Mouse (Mus musculus) hindbrain, embryonic 11.5 days (tissue): ENCODE measurements at regions not wholly inside any gene's neighbourhood (a gene's known extent, or its start where the extent isn't known, plus 50 kb on each side); places are given as distances from the start of the nearest gene placed in this dataset.

Source experiments
- ATAC-seq: fragments of 200-750 bp; cut with Nextera tagmentation; 2 replicates; pipeline ENCODE4 v1.8.0; 2017; ENCODE audit warnings: mild to moderate bottlenecking, moderate TSS enrichment, moderate library complexity; ENCODE audit not compliant: low FRiP score
- DNase-seq: peaks from one replicate; pipeline ENCODE4 v3.0.0-alpha.2; 2015; ENCODE audit warnings: low spot score
- H3K27ac ChIP-seq: fragments of 300-500 bp; sonication (generic); 2 replicates; pipeline ENCODE4 v1.5.1; 2014; ENCODE audit warnings: mild to moderate bottlenecking, low read depth, low read length
- H3K27me3 ChIP-seq: fragments of 300-500 bp; sonication (generic); 2 replicates; pipeline ENCODE4 v1.6.1; 2014; ENCODE audit warnings: mild to moderate bottlenecking, low read length, moderate library complexity, mixed read lengths; ENCODE audit not compliant: control insufficient read depth, insufficient read depth
- H3K36me3 ChIP-seq: fragments of 300-500 bp; sonication (generic); 2 replicates; pipeline ENCODE4 v1.6.1; 2014; ENCODE audit warnings: mild to moderate bottlenecking, low read length, moderate library complexity, mixed read lengths; ENCODE audit not compliant: control insufficient read depth, insufficient read depth
- H3K4me1 ChIP-seq: fragments of 300-500 bp; sonication (generic); replicated peaks from 2 replicates; pipeline ENCODE4 v1.6.1; 2014; ENCODE audit warnings: low read length, mixed read lengths; ENCODE audit not compliant: control insufficient read depth, insufficient read depth
- H3K4me2 ChIP-seq: fragments of 300-500 bp; sonication (generic); replicated peaks from 2 replicates; pipeline ENCODE4 v1.6.1; 2014; ENCODE audit warnings: mild to moderate bottlenecking, low read depth, low read length
- H3K4me3 ChIP-seq: fragments of 300-500 bp; sonication (generic); 2 replicates; pipeline ENCODE4 v1.5.1; 2014; ENCODE audit warnings: low read depth, low read length
- H3K9ac ChIP-seq: fragments of 300-500 bp; sonication (generic); 2 replicates; pipeline ENCODE4 v1.6.1; 2014; ENCODE audit warnings: low read depth, low read length
- H3K9me3 ChIP-seq: fragments of 300-500 bp; sonication (generic); 2 replicates; pipeline ENCODE4 v1.6.1; 2016; ENCODE audit warnings: low read length; ENCODE audit not compliant: control insufficient read depth
- WGBS: fragments of 180-500 bp; shearing (Covaris S2); extraction: QIAGEN DNeasy Blood & Tissue Kit; methylation state at CpG from one replicate; pipeline ENCODE4 v1.1.7; 2014; 5-methylcytosine and 5-hydroxymethylcytosine counted together

DNA sequence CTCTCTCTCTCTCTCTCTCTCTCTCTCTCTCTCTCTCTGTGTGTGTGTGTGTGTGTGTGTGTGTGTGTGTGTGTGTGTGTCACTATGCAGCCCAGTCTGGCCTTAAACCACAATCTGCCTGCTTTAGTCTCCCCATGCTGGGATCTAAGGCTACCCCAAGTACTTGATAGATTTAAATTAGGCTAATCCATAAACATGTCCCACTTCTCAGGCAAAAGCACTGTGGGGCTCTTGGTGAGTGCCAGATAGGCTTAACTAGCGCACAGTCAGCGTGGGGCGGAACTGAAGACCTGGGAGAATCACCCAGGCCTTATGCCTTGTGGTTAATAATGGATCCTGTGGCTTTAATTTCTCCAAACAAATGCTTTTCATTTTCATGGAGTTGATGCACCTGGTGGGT lies 180.6 kb downstream of the Gm26897 start:
- no peak overlapping the region for H3K27ac ChIP-seq
- peaks cover 9% of the 10 kb centered on the region; the same call in 1 of the 2 replicates for H3K4me1 ChIP-seq
- H3K4me2 ChIP-seq: no peak overlapping the region
- 70% methylated on average over 3 of the region's 3 CpGs for WGBS
- DNase-seq: no peak
- H3K9me3 ChIP-seq: no peaks in the 10 kb centered on the region
- H3K9ac ChIP-seq: no peak overlapping the region
- H3K4me3 ChIP-seq: no peak overlapping the region
- H3K36me3 ChIP-seq: no peaks in the 10 kb centered on the region
- no peak for ATAC-seq
- H3K27me3 ChIP-seq: no peaks in the 10 kb centered on the region

DNA sequence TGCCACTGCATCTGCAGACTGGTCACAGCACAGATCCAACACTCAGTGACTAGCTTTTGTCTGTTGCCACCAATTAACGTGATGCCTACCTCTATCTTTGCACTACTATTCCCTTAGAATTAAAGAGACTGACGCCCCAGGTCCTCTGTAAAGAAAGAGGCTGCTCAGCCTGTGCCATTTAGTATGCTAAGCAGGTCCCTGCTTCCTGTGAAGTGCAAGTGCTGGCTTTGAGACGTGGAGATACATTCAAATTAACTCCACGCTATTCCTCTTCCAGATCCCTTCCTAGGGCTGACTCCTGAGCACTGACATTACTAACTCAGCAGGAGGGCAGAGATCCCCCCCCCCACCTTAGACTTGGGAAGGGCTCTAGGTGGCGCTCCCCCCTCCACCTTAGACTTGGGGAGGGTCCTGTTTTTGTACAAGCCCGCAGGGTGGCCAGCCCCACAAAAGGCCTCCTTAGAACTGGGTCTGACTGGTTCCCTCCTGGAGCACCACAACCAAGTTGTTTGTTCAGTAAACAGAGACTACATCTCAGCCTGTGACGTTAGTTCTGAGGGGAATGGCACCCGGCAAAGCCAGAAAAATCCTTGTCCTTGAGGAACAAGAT lies 184.0 kb downstream of the Gm26897 start:
- H3K27me3 ChIP-seq: no peaks in the 10 kb centered on the region
- H3K9me3 ChIP-seq: no peaks in the 10 kb centered on the region
- H3K4me2 ChIP-seq: no peak overlapping the region
- no peak for DNase-seq
- no peaks in the 10 kb centered on the region for H3K36me3 ChIP-seq
- peaks cover 9% of the 10 kb centered on the region for H3K4me1 ChIP-seq
- peak overlapping the region; percentile 11; the same call in 1 of the 2 replicates for H3K27ac ChIP-seq
- WGBS: 14% methylated on average over 8 of the region's 8 CpGs
- H3K4me3 ChIP-seq: no peak overlapping the region
- ATAC-seq: peak; percentile 59; the same call in 1 of the 2 replicates
- no peak overlapping the region for H3K9ac ChIP-seq

DNA sequence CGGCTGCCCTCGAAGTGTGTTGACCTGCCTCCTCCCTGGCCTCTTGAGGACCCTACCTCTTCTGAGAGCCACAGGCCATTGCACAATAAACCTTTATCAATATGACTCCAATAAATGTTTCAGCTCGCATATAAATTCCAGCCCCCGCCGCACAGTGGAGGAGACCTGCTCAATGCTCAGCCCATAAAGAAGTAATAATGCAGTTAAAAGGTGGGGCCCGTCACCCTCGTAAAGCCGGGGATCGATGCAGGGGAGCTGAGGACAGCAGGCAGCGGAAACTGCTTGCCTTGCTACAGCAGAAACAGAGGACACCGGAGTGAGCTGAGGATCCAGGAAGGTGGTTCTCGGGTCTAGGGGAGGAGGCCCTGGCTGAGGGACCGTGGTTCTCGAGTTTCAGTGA lies 185.2 kb downstream of the Gm26897 start:
- ATAC-seq (no peak), DNase-seq (no peak)
- H3K27me3 ChIP-seq: no peaks in the 10 kb centered on the region
- no peaks in the 10 kb centered on the region for H3K36me3 ChIP-seq
- WGBS: 79% methylated on average over 14 of the region's 14 CpGs
- peaks cover 6% of the 10 kb centered on the region for H3K4me1 ChIP-seq
- H3K4me3 ChIP-seq: no peak overlapping the region
- no peak overlapping the region for H3K4me2 ChIP-seq
- H3K9me3 ChIP-seq: no peaks in the 10 kb centered on the region
- H3K9ac ChIP-seq: no peak overlapping the region
- no peak overlapping the region for H3K27ac ChIP-seq

DNA sequence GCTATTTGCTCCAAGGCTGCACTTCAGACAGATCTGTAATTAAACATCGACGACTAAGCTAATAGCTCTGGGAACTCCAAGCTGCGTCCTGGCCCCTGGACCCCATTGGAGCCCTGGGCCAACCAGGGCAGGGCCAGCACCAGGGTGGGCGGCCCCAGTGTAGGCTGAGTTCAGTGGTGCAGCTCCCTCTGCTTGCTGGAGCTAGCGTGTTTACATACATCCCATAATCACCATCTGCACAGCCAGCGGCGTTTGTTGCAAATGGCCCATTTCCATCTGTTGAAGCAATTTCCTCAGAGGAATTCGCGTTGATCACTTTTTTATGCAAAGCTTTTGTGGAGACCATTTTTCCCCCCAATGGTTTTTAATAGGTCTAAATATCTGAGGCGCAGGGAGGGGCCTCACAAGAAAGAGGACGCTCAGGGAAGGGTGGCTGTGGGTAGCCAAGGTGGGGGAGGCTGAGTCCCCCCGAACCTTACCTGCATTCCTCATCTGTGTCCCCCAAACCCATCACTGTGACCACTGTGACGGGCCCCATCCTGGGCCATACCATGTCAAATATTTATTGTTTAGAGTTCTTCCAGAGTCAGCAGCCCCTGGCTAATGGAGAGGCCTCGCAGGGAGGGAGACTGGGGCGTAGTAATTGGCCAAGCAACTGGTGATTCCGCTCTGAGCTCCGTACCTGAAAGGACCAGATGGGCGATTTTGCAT lies 189.4 kb downstream of the Gm26897 start:
- no peaks in the 10 kb centered on the region for H3K36me3 ChIP-seq
- DNase-seq (peak; percentile 53), ATAC-seq (peak; percentile 91)
- H3K9me3 ChIP-seq: no peaks in the 10 kb centered on the region
- no peak overlapping the region for H3K27ac ChIP-seq
- H3K27me3 ChIP-seq: no peaks in the 10 kb centered on the region
- H3K4me2 ChIP-seq: no peak overlapping the region
- H3K4me3 ChIP-seq: no peak overlapping the region
- no peak overlapping the region for H3K9ac ChIP-seq
- WGBS: 32% methylated on average over 18 of the region's 18 CpGs
- peaks cover 2% of the 10 kb centered on the region; the same call in 1 of the 2 replicates for H3K4me1 ChIP-seq

DNA sequence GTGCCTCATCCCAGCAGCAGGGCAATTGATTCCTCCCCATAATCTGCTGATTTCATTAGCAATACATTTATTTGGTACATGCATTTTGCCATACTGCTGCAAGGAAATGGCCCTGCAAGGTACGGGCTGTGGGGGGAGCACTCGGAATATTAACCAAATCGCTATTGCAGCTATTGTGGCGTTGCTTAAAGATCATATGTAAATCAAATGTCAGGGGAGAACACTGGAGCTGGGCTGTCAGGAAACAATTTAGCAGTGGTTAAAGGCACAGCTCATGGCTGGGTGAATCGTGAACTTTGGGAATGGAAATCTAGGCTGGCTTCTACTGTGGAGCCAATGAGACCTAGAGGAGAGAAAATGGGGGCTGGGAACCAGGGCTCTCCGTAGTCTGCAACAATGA lies 192.0 kb downstream of the Gm26897 start:
- Histone ChIP-seq H3K4me1 (peaks cover 13% of the 10 kb centered on the region), H3K4me2 (no peak overlapping the region), H3K27me3 (no peaks in the 10 kb centered on the region), H3K36me3 (no peaks in the 10 kb centered on the region), H3K9ac (no peak overlapping the region), H3K9me3 (no peaks in the 10 kb centered on the region), H3K27ac (peak overlapping the region; percentile 30; the same call in 1 of the 2 replicates), H3K4me3 (no peak overlapping the region)
- ATAC-seq (no peak), DNase-seq (no peak)
- WGBS: 52% methylated on average over 6 of the region's 6 CpGs

DNA sequence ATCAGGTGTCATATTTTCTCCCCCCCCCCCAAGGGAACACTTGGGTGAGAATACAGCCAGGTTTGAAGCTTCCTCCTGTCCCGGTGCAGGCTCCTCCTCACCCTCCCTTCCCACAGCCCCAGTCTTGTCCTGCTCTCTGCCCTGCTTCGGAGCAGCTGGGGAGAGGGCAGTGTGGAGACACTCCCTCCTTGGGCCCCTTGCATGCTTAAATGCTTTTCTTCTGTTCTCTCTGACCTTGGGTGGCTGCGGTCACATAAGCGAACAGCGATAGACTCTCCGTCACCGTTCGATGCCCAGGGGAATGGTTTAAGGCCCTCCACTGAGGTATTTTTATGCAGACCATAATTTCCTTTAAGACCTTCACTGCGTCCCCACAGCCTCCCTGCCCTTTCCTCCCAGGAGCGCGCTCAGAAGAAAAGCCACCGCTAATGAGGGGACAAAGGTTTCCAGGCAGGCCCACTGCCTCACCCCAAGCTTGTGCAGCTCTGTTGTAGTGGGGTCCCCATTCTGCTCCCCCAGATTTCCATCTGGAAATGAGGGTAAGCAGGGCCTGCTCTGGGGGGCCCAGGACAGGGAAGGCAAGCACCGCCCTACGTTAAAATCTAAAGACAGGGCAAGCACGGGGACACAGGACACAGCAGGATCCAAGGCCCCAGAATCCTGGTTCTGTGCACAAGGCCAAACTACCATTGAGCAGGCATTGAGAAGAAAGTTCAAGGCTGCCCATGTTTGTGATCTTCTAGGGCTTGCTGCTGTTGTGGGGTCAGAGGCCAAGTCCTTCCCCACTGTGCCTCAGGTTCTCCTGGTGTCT lies 195.7 kb downstream of the Gm26897 start:
- H3K9me3 ChIP-seq: no peaks in the 10 kb centered on the region
- no peak overlapping the region for H3K4me2 ChIP-seq
- peak overlapping the region; percentile 43; the same call in 1 of the 2 replicates for H3K9ac ChIP-seq
- H3K27me3 ChIP-seq: no peaks in the 10 kb centered on the region
- WGBS: 22% methylated on average over 15 of the region's 15 CpGs
- no peak for ATAC-seq
- no peak overlapping the region for H3K27ac ChIP-seq
- no peaks in the 10 kb centered on the region for H3K36me3 ChIP-seq
- no peak overlapping the region for H3K4me3 ChIP-seq
- peaks cover 13% of the 10 kb centered on the region for H3K4me1 ChIP-seq
- peak; percentile 44 for DNase-seq

DNA sequence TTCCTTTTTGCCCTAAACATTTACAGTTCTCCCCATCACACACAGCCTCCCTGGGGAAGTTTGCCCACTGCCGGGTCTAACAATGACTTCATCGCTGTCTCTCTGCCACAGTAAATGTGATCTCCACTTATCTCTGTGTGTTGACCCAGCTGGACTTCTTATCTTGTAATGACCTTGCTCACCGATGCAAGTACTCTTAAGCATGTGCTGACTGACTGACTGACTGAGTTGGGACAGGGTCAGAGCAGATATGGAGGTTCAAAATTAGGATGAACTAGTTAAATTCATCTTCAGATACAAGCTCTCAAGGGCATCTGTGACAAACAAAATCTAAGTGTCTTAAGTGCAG lies 196.2 kb downstream of the Gm26897 start:
- Histone ChIP-seq H3K27ac (no peak overlapping the region), H3K4me2 (no peak overlapping the region), H3K36me3 (no peaks in the 10 kb centered on the region), H3K4me3 (no peak overlapping the region), H3K4me1 (peaks cover 13% of the 10 kb centered on the region), H3K9ac (no peak overlapping the region), H3K27me3 (no peaks in the 10 kb centered on the region), H3K9me3 (no peaks in the 10 kb centered on the region)
- DNase-seq: no peak
- ATAC-seq: no peak
- WGBS: 38% methylated on average over 3 of the region's 3 CpGs

DNA sequence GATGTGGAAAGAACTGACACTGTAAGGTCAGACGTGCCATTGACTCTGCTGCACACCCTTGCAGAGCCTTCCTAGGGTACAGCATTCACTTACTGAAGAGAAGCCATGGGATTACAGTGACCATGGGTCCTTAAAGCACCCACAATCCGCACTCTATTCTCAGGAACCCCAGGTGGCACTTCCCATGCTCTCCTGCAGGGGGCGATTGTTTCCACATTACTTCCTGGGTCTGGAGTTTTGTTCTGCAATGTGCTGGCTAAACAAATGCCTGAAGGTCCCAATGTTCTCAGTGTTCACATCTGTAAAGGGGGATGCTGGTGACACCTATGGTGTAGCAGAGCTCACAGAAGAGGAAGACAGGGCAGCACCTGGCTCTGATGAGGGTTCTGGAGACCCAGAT lies 198.0 kb downstream of the Gm26897 start:
- H3K4me1 ChIP-seq: peaks cover 11% of the 10 kb centered on the region
- DNase-seq: peak; percentile 39
- no peak overlapping the region for H3K4me2 ChIP-seq
- ATAC-seq: no peak
- no peak overlapping the region for H3K4me3 ChIP-seq
- WGBS: 71% methylated on average over 3 of the region's 3 CpGs
- no peaks in the 10 kb centered on the region for H3K36me3 ChIP-seq
- H3K9ac ChIP-seq: no peak overlapping the region
- H3K27me3 ChIP-seq: no peaks in the 10 kb centered on the region
- no peak overlapping the region for H3K27ac ChIP-seq
- no peaks in the 10 kb centered on the region for H3K9me3 ChIP-seq
